Mouse (Mus musculus): ENCODE data around the gene Bud23.

Gene Bud23

DNA sequence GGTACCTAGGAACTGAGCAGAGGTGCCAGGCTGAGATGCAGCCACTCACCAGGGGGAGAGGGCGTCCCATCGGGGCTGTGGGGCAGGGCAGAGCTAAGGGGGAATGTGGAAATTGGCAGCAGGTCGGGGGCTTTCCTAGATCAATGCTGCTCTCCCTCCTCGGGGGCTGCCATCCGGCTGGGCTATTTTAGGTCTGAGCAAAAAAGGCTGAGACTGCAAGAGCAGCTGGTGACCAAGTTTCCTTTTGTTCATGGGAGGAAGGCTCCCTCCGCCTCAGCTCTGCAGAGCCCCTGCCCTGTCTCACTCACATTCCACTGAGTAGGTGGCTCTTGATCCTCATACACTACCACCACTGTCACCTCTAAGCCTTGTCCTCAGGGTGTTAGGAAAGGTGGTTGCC lies 24.7 kb downstream of the Bud23 start:
- TF ChIP-seq GATA4 (IDR thresholded peaks at IDR 0.05; ENCODE audit: insufficient replicate concordance, low read length): no peak

DNA sequence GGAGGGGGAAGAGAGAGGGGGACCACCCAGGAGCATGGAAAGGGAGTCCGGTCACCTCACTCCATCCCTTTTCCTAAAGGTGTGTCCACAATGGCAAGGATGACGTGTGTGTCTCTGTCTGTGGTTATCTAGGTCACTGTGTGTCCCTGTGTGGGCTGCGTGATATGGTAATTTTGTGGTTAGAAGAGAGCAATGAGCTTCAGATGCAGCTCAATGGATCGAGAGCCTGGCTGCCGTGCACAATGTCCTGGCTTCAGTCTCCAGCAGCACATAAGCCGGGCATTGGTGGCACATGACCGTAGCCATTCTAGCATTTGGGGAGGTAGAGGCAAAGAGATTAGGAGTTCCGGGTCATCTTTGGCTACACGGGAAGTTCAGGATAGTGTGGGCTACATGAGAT lies 25.2 kb downstream of the Bud23 start:
- no peak for TF ChIP-seq GATA4 (IDR thresholded peaks at IDR 0.05; ENCODE audit: insufficient replicate concordance, low read length)

DNA sequence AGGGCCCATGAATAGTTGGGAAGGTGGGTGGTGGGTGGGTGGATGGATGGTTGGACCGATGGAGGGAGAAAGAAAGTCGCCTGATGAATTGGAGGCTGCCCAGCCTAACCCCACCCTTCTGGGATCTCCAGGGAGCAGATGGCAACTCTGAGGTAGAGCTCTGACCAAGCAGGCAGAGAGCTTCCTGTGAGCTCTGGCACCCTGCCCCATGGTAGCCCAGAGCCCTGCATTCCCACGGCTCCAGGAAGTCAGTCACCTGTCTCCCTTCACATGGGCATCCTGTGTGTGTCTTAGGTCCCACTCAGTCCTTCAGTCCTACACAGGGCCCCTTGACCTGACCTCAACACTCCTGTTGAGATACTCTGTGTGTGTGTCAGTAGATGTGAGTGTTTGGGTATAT lies 26.8 kb downstream of the Bud23 start:
- TF ChIP-seq GATA4 (IDR thresholded peaks at IDR 0.05; ENCODE audit: insufficient replicate concordance, low read length): no peak

DNA sequence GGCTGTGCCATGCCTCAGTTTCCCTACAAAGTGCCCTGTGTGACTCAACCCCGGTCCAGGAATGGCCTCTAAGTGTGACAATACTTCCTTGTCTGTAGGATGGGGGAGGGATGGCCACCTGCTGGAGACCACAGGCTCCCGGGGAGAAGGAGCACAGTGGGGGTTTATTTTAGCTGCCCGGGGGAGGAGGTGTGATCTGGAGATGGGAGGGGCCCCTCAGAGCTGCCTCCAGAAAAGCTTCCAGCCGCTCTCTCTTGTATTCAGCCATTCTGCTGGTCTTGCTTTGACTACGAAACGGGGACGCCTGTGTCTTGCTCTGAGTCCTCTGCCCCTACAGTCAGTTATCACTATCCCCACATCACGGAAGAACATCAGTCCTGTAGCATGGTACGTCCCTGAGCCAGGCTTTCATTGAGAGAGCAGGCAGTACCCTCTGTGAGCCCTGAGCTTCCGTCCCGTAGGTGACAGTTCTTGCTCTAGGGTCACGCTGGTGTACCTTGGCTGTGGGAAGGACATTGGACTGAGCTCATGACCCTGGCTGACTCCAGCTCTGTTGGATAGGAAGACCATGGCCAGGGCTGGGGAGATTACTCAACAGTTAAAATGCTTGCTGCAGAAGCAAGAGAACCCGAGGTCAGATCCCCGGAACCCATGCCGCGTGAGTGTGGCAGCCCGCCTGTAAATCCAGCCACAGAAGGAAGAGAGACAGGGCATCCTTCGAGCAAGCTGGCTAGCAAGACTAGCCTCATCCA lies 29.0 kb downstream of the Bud23 start:
- TF ChIP-seq GATA4 (IDR thresholded peaks at IDR 0.05; ENCODE audit: insufficient replicate concordance, low read length): no peak; the same call in 1 of the 2 replicates

DNA sequence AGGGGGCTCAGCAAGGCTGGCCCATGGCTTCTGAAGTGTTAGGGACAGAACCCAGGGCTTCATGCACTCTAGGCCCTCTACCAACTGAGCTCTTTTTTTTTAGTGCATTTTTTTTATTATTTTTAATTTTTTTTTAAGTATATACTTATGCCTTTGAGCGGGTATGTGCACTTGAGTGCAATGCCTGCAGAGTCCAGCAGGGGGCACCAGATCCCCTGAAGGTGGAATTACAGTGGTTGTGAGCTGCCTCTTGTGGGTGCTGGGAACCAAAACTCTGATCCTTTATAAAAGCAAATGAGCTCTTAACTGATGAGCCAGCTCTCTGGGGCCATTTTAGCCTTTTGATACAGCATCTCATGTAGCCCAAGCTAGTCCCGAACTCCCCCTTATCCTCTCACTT lies 30.2 kb downstream of the Bud23 start:
- TF ChIP-seq GATA4 (IDR thresholded peaks at IDR 0.05; ENCODE audit: insufficient replicate concordance, low read length): no peak

DNA sequence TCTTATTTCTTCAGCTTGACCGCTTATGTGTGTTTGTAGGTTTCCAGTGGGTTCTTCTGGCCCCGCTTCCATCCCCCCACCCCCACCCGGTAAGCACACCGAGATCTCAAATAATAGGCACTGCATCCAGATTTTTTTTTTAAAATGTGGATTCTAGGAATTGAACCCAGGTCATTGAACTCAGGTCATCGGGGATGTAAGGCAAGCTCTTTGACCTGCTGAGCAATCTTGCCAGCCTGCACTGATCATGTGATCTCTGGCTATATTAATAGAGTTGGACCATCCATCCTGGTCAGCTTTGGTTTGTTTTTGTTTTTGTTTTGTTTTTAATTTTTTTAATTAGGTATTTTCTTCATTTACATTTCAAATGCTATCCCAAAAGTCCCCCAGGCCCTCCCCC lies 32.2 kb downstream of the Bud23 start:
- no peak for TF ChIP-seq GATA4 (IDR thresholded peaks at IDR 0.05; ENCODE audit: insufficient replicate concordance, low read length)

DNA sequence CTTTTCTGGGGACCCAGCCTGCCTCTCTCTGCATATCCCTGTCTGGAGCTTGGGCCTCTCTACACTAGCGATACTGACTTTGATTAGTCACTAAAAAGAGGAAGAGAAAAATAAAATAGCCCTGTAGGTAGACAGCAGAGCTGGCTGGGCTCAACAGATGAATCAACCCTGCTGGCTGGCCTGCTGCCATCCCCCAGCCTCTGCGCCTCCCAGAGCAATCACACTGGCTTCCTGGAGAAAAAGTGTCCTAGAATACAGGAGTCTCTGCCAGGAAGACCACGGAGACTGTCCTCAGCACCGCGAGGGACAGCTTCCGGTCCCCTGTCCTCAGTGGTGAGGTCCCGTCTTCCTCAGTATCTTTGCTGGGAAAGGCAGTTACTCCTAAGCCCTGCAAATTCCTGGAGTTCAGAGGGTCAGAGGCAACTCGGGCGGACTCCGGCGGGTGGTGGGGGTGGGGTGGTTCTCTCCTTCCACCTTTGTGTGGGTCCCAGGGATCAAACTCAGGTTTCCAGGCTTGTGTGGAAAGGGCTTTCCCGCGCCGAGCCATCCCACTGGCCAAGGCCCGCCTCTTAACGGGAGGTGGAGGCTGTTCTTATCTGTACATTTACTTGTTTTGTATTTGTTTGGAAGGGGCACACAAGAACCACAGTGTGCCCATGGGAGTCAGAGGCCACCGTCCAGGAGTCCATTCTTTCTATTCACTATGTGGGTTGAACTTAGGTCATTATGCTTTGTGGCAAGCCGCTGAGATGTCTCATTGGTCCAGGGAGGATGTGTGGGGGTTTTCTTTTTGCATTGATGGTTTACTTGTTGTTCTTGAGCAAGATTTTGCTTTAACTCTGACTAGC lies 35.5 kb downstream of the Bud23 start:
- peak; percentile 37; the same call in 1 of the 2 replicates for TF ChIP-seq GATA4 (IDR thresholded peaks at IDR 0.05; ENCODE audit: insufficient replicate concordance, low read length)

DNA sequence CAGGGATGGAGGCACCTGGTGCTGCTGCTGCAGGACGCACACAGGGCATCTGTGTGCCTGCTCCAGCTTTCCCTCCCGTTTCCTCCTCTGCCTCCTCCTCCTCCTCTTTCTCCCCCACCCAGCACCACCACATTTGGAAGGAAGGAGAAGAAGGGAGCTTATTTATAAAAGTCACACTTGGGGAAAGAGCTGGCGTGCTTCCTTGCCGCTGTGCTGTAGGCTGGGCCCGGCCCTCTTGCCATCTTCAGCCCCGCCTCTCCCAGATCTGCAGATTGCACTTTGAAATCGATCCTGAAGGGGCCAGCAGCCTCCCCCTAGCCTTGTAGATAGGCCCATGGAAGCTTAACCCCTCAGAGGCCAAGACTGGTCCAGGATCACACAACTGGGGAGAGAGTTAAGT lies 38.9 kb downstream of the Bud23 start:
- TF ChIP-seq GATA4 (IDR thresholded peaks at IDR 0.05; ENCODE audit: insufficient replicate concordance, low read length): no peak

DNA sequence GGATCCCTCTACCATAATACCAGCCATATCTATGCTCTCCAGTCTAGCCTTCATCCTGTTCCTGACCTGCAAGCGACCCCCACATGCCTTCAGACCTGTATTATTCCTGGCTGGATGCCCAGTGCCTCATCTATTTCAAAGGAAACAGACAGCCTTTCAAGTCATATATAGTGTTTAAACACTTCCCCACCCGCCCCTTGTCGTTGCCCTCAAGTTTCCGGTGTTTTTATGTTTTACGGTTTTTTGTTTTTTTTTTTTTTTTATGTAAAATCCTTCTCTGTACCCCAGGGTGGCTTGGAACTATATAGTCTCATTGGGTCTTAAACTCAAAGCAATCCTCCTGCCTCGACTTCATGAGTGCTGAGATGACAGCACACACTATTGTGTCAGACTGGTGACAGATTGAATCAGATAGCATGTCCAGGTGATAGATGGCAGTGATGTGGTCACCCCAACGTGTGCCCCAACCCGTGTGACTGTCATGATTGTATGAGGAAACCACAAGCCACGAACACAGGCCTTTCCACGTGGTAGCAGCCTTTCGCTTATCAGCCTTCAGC lies 40.0 kb downstream of the Bud23 start:
- no peak for TF ChIP-seq GATA4 (IDR thresholded peaks at IDR 0.05; ENCODE audit: insufficient replicate concordance, low read length)

DNA sequence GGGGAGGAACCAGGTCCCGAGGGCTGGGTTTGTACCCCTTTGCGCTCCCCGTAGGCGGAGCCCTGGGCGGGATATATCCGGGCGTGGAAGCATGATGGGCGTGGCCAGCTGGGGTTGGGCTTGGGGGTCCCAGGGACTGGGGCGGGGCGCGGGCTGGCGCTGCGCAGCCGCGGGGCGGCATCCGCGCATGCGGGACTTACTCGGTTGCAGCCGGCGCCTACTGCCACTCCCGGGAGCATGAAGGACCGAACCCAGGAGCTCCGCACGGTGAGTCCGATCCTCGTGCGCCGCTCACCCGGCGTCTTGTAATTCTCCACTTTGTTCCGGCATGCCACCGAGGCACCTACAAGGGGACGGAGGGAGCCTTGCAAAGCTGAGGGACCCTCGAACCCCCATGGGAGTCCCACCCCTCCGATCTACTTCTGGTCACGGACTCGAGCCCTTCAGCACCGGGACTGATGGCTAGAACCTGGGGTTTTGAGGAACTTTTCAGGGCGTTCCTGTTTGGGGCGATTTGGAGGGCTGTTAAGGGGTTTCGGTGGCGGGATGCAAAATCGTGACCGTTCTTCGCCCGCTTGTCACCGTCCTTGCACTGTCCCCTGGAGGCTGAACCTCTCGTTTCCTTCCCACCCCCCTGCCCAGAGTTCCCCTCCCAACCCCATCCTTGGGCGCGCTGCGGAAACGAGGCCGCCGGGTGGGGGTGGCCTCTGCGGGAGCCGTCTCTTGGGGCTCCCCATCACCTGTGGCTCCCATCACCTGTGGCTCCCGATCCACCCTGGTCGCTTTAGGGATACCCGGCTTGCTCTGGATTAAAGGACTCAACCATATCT lies 41.2 kb downstream of the Bud23 start, which contains the start of gene Stx1a:
TSS of gene Stx1a (plus strand) at position 139 of the 830 bp plus-strand sequence.
- no peak for TF ChIP-seq GATA4 (IDR thresholded peaks at IDR 0.05; ENCODE audit: insufficient replicate concordance, low read length)

DNA sequence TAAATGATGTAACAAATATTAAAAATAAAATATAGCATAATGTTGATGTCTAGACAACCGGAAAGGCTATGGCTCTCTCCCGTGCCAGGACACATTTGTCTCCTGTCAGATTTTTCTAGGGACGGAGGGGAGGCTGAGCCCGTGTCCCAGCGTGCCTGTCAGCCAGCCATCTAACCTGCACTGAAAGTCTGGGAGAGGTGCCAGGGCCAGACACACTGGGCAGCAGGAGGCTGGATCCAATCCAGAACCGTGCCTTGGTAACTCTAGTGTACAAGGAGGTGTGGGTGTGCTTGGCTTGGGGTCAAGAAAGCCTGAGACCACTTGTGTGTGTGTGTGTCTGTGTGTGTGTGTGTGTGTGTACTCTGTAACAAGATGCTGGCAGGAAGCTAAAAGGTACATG lies 42.9 kb downstream of the Bud23 start:
- TF ChIP-seq GATA4 (IDR thresholded peaks at IDR 0.05; ENCODE audit: insufficient replicate concordance, low read length): no peak

DNA sequence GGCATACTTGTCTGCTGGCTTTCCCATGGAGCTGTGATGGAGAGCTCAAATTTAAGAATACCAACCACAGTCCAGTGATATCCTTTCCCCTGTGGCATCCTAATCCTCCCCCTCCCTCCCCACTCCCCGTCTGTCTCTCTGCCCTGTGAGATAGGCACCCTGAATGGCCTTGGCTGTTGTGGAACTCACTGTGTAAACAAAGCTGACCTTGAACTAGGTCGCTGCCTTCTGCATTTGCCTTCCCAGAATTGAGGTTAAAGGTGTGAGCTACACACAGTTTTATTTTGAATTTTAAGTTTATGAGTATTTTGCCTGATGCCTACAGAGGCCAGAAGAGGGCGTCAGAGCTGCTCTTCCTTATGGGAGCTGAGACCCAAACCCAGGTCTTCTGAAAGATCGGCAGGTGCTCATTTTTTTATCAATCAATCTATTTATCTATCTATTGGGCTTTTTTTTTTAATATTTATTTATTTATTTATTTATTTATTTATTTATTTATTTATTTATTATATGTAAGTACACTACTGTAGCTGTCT lies 48.5 kb downstream of the Bud23 start:
- no peak for TF ChIP-seq GATA4 (IDR thresholded peaks at IDR 0.05; ENCODE audit: insufficient replicate concordance, low read length)

DNA sequence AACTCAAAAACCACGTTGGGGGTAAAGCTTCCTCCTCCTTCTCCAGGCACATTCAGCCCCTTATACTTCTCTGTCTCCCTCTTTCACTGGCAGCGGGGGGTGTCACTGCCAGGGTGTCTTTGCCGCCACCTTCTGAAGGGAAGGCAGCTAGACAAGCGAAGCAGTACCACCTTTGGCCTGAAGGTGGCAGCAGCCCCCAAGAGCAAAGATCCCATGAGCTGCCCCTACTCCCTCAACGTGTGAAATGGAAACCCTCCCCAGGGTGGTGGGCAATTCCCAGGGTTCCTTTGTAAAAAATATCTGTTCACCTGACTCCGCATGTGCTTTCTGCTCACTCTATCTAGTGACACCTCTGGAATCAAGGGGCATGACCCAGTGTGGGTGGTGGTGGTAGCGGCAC lies 49.3 kb downstream of the Bud23 start:
- no peak for TF ChIP-seq GATA4 (IDR thresholded peaks at IDR 0.05; ENCODE audit: insufficient replicate concordance, low read length)

DNA sequence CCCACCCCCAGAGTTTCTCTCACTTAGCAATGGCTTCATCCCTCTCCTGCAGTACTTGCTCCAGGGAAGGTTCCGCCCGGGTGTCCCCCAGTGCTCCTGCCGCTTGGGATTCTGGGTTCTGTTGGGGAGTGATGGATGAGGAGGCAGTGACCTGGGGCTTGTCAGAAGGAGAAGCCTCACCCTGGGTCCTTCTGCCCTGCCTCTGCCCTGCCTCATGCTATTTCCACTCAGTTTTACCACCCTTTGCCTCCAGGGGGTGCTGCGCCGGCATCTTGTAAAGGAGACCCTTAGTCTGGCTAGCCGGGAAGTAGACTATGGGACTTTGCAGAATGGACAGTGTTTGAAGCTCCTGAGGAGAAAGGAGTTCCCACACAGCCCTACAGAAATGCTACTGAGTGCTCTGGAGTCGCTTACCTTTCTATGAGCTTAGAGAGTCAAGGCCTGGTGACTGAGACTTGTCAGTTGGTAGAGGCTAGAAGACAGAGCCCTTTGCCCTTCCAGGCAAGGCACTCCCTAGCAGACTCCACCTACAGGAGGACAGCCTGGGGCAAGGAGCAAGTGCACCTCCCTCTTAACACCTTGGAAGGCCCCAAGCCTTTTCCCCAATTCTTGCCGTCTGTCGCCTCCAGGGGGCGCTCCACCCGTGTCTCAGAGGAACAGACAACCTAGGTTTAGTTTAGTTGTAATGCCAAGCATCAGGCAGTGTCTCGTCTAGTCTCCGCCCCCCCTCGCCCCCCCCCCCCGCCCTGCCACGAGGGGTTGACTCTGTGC lies 51.9 kb downstream of the Bud23 start:
- no peak for TF ChIP-seq GATA4 (IDR thresholded peaks at IDR 0.05; ENCODE audit: insufficient replicate concordance, low read length)

Data from liver, adult (tissue).